Mouse (Mus musculus): Measurements from ENCODE around the gene Ulk4. TPM values are rescaled to one million over a fixed set of nuclear protein-coding genes. Genes with fewer than 3 reads are reported as not detected.
A peak's percentile ranks its signal among the peaks of the same experiment; 100 is the strongest.

Ulk4 gene
- polyA plus RNA-seq, 1 experiment from 2014 or later: 136 TPM

GRCm38 (mm10) chr9:121285341-121286324 lies 8.6 kb upstream of the Ulk4 start:
- no peaks in the 10 kb centered on the region for H3K27me3 ChIP-seq (ENCODE audit: insufficient read depth, low read length)
- 16% methylated on average over 29 of the region's 29 CpGs for WGBS
- peak overlapping the region; percentile 54 for H3K4me2 ChIP-seq (ENCODE audit: low read length)
- H3K9me3 ChIP-seq (replicated peaks; ENCODE audit: low read length): no peaks in the 10 kb centered on the region
- no peaks in the 10 kb centered on the region for H3K4me1 ChIP-seq (replicated peaks; ENCODE audit: insufficient read depth, low read length)
- H3K9ac ChIP-seq (ENCODE audit: low read depth, low read length): peak overlapping the region; percentile 43; the same call in 1 of the 2 replicates
- peak; percentile 87 for ATAC-seq (replicated peaks; ENCODE audit: low FRiP score, low read depth)
- H3K27ac ChIP-seq: peak overlapping the region; percentile 1; the same call in 1 of the 2 replicates
- H3K4me3 ChIP-seq (replicated peaks; ENCODE audit: low read depth, low read length): peak overlapping the region; percentile 32
- H3K36me3 ChIP-seq (ENCODE audit: insufficient read depth, low read length): no peaks in the 10 kb centered on the region
- DNase-seq (ENCODE audit: low spot score): peak; percentile 88
- TF ChIP-seq CTCF (IDR thresholded peaks at IDR 0.05; ENCODE audit: low read depth): no peak

GRCm38 (mm10) chr9:121284422-121284821 lies 7.4 kb upstream of the Ulk4 start:
- H3K27me3 ChIP-seq (ENCODE audit: insufficient read depth, low read length): no peaks in the 10 kb centered on the region
- TF ChIP-seq CTCF (IDR thresholded peaks at IDR 0.05; ENCODE audit: low read depth): peak; percentile 58
- ATAC-seq (replicated peaks; ENCODE audit: low FRiP score, low read depth) (no peak), DNase-seq (ENCODE audit: low spot score) (no peak)
- no peaks in the 10 kb centered on the region for H3K36me3 ChIP-seq (ENCODE audit: insufficient read depth, low read length)
- H3K27ac ChIP-seq: no peak overlapping the region
- 88% methylated on average over 3 of the region's 3 CpGs for WGBS
- H3K9ac ChIP-seq (ENCODE audit: low read depth, low read length): no peak overlapping the region
- no peaks in the 10 kb centered on the region for H3K4me1 ChIP-seq (replicated peaks; ENCODE audit: insufficient read depth, low read length)
- no peak overlapping the region for H3K4me3 ChIP-seq (replicated peaks; ENCODE audit: low read depth, low read length)
- no peak overlapping the region for H3K4me2 ChIP-seq (ENCODE audit: low read length)
- no peaks in the 10 kb centered on the region for H3K9me3 ChIP-seq (replicated peaks; ENCODE audit: low read length)

GRCm38 (mm10) chr9:121283620-121284185 lies 6.7 kb upstream of the Ulk4 start:
- peak; percentile 34 for DNase-seq (ENCODE audit: low spot score)
- H3K27me3 ChIP-seq (ENCODE audit: insufficient read depth, low read length): no peaks in the 10 kb centered on the region
- 97% methylated on average over 6 of the region's 6 CpGs for WGBS
- peak; percentile 70 for TF ChIP-seq CTCF (IDR thresholded peaks at IDR 0.05; ENCODE audit: low read depth)
- no peaks in the 10 kb centered on the region for H3K4me1 ChIP-seq (replicated peaks; ENCODE audit: insufficient read depth, low read length)
- no peak overlapping the region for H3K27ac ChIP-seq
- no peak for ATAC-seq (replicated peaks; ENCODE audit: low FRiP score, low read depth)
- no peak overlapping the region for H3K4me3 ChIP-seq (replicated peaks; ENCODE audit: low read depth, low read length)
- no peaks in the 10 kb centered on the region for H3K36me3 ChIP-seq (ENCODE audit: insufficient read depth, low read length)
- H3K4me2 ChIP-seq (ENCODE audit: low read length): no peak overlapping the region
- H3K9me3 ChIP-seq (replicated peaks; ENCODE audit: low read length): no peaks in the 10 kb centered on the region
- H3K9ac ChIP-seq (ENCODE audit: low read depth, low read length): no peak overlapping the region

- no peak for ATAC-seq (replicated peaks; ENCODE audit: low FRiP score, low read depth)
- H3K27ac ChIP-seq: no peak overlapping the region
- no peak overlapping the region for H3K4me3 ChIP-seq (replicated peaks; ENCODE audit: low read depth, low read length)
- H3K27me3 ChIP-seq (ENCODE audit: insufficient read depth, low read length): no peaks in the 10 kb centered on the region
- no peak overlapping the region for H3K4me2 ChIP-seq (ENCODE audit: low read length)
- WGBS: 84% methylated on average over 6 of the region's 6 CpGs
- no peak for TF ChIP-seq CTCF (IDR thresholded peaks at IDR 0.05; ENCODE audit: low read depth)
- no peaks in the 10 kb centered on the region for H3K4me1 ChIP-seq (replicated peaks; ENCODE audit: insufficient read depth, low read length)
- H3K9ac ChIP-seq (ENCODE audit: low read depth, low read length): no peak overlapping the region
- DNase-seq (ENCODE audit: low spot score): no peak
- no peaks in the 10 kb centered on the region for H3K9me3 ChIP-seq (replicated peaks; ENCODE audit: low read length)
- no peaks in the 10 kb centered on the region for H3K36me3 ChIP-seq (ENCODE audit: insufficient read depth, low read length)
Observed at GRCm38 (mm10) chr9:121281891-121282290, 4.9 kb upstream of the Ulk4 start.

GRCm38 (mm10) chr9:121279216-121279615 lies 2.2 kb upstream of the Ulk4 start:
- Histone ChIP-seq H3K4me2 (ENCODE audit: low read length) (no peak overlapping the region), H3K27me3 (ENCODE audit: insufficient read depth, low read length) (no peaks in the 10 kb centered on the region), H3K9me3 (replicated peaks; ENCODE audit: low read length) (no peaks in the 10 kb centered on the region), H3K27ac (no peak overlapping the region), H3K9ac (ENCODE audit: low read depth, low read length) (no peak overlapping the region), H3K36me3 (ENCODE audit: insufficient read depth, low read length) (no peaks in the 10 kb centered on the region), H3K4me3 (replicated peaks; ENCODE audit: low read depth, low read length) (no peak overlapping the region), H3K4me1 (replicated peaks; ENCODE audit: insufficient read depth, low read length) (no peaks in the 10 kb centered on the region)
- 92% methylated on average over 5 of the region's 5 CpGs for WGBS
- ATAC-seq (replicated peaks; ENCODE audit: low FRiP score, low read depth): no peak
- TF ChIP-seq CTCF (IDR thresholded peaks at IDR 0.05; ENCODE audit: low read depth): no peak
- DNase-seq (ENCODE audit: low spot score): no peak

- peak overlapping the region; percentile 58 for H3K4me3 ChIP-seq (replicated peaks; ENCODE audit: low read depth, low read length)
- no peaks in the 10 kb centered on the region for H3K9me3 ChIP-seq (replicated peaks; ENCODE audit: low read length)
- H3K9ac ChIP-seq (ENCODE audit: low read depth, low read length): peak overlapping the region; percentile 47
- 10% methylated on average over 15 of the region's 15 CpGs for WGBS
- H3K27me3 ChIP-seq (ENCODE audit: insufficient read depth, low read length): no peaks in the 10 kb centered on the region
- TF ChIP-seq CTCF (IDR thresholded peaks at IDR 0.05; ENCODE audit: low read depth): no peak
- H3K27ac ChIP-seq: no peak overlapping the region
- H3K36me3 ChIP-seq (ENCODE audit: insufficient read depth, low read length): no peaks in the 10 kb centered on the region
- ATAC-seq (replicated peaks; ENCODE audit: low FRiP score, low read depth): no peak
- H3K4me1 ChIP-seq (replicated peaks; ENCODE audit: insufficient read depth, low read length): no peaks in the 10 kb centered on the region
- H3K4me2 ChIP-seq (ENCODE audit: low read length): peak overlapping the region; percentile 85
- no peak for DNase-seq (ENCODE audit: low spot score)
Observed at GRCm38 (mm10) chr9:121276745-121277117, 266 bp downstream of the Ulk4 start.

Data from kidney, postnatal 0 days (tissue).